Mouse (Mus musculus) embryo, embryonic 10.5 days (tissue): Measurements from ENCODE around the gene 4833427G06Rik.
"Not testable (repeated sequence)": the region's sequence is repeated elsewhere in the genome, so short reads cannot be mapped to it uniquely, and the experiment has no call there.

ENCODE experiments used
- DNase-seq: peaks from one replicate; pipeline ENCODE4 v3.0.0-alpha.2; 2015; ENCODE audit warnings: low spot score

4833427G06Rik gene

GRCm38 (mm10) chr9:51101756-51102425, at the start of gene 4833427G06Rik:
TSS of gene 4833427G06Rik (minus strand) at chr9:51102078.
- DNase-seq: peak; percentile 90

GRCm38 (mm10) chr9:51147294-51147693, 45.4 kb upstream of the 4833427G06Rik start:
- no peak for DNase-seq

GRCm38 (mm10) chr9:51146496-51146895, 44.6 kb upstream of the 4833427G06Rik start:
- DNase-seq: no peak

GRCm38 (mm10) chr9:51144218-51144617, 42.3 kb upstream of the 4833427G06Rik start:
- no peak for DNase-seq

- DNase-seq: no peak
These were observed 41.6 kb upstream of the 4833427G06Rik start for GRCm38 (mm10) chr9:51143437-51143836.

GRCm38 (mm10) chr9:51140711-51141110, 38.8 kb upstream of the 4833427G06Rik start:
- no peak for DNase-seq

- DNase-seq: not testable (repeated sequence)
These were observed 37.5 kb upstream of the 4833427G06Rik start for GRCm38 (mm10) chr9:51139401-51139800.

GRCm38 (mm10) chr9:51138301-51138700, 36.4 kb upstream of the 4833427G06Rik start:
- no peak for DNase-seq

GRCm38 (mm10) chr9:51137836-51138235, 36.0 kb upstream of the 4833427G06Rik start:
- no peak for DNase-seq

- no peak for DNase-seq
These were observed 35.6 kb upstream of the 4833427G06Rik start for GRCm38 (mm10) chr9:51137432-51137831.

- peak; percentile 48 for DNase-seq
These were observed 35.1 kb upstream of the 4833427G06Rik start for GRCm38 (mm10) chr9:51136985-51137384.

GRCm38 (mm10) chr9:51114767-51115166, 12.9 kb upstream of the 4833427G06Rik start:
- DNase-seq: no peak

GRCm38 (mm10) chr9:51105751-51106150, 3.9 kb upstream of the 4833427G06Rik start:
- DNase-seq: no peak

- DNase-seq: peak; percentile 75
These were observed 2.1 kb upstream of the 4833427G06Rik start for GRCm38 (mm10) chr9:51103808-51104514.

- DNase-seq: peak; percentile 77
These were observed 1.3 kb upstream of the 4833427G06Rik start for GRCm38 (mm10) chr9:51102963-51103807.

- no peak for DNase-seq
These were observed 5.6 kb downstream of the 4833427G06Rik start for GRCm38 (mm10) chr9:51096306-51096705.

GRCm38 (mm10) chr9:51093697-51094096, 8.2 kb downstream of the 4833427G06Rik start:
- DNase-seq: no peak

- no peak for DNase-seq
These were observed 20.3 kb downstream of the 4833427G06Rik start for GRCm38 (mm10) chr9:51081614-51082013.

GRCm38 (mm10) chr9:51076979-51077315, 24.9 kb downstream of the 4833427G06Rik start, which contains the start of gene Layn:
TSS of gene Layn (minus strand) at chr9:51077094.
- DNase-seq: peak; percentile 90

GRCm38 (mm10) chr9:51076300-51076978, 25.4 kb downstream of the 4833427G06Rik start:
- peak; percentile 39 for DNase-seq

- peak; percentile 14 for DNase-seq
These were observed 26.1 kb downstream of the 4833427G06Rik start for GRCm38 (mm10) chr9:51075780-51076179.

GRCm38 (mm10) chr9:51070801-51071200, 31.1 kb downstream of the 4833427G06Rik start:
- no peak for DNase-seq
